Mouse (Mus musculus): ENCODE data around the gene Stap1. TPM values are rescaled to one million over a fixed set of nuclear protein-coding genes. Genes with fewer than 3 reads are reported as not detected.

Stap1 gene
- 16.2 TPM for polyA plus RNA-seq (2014; fragmentation: Illumina TruSeq; extraction: RNeasy Lipid Tissue Mini Kit (QIAGEN cat#74804); ENCODE audit: low replicate concordance)

DNA sequence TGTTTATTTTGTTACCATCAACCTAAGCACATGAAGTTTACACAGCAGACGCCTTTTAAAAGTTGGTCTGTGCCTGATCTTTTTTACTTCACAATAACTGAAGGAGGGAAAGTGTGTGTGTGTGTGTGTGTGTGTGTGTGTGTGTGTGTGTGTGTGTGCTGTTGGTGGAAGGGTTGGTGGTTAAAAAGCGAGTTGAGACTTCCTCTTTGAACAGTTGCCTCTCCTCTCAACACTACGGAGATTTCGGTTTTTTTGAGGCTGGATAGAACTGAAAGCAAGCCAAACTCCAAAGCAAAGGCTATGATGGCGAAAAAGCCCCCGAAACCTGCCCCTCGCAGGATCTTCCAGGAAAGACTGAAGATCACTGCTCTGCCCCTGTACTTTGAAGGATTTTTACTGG lies at the start of gene Stap1:
TSS of gene Stap1 (plus strand) at position 209 of the 400 bp plus-strand sequence.

DNA sequence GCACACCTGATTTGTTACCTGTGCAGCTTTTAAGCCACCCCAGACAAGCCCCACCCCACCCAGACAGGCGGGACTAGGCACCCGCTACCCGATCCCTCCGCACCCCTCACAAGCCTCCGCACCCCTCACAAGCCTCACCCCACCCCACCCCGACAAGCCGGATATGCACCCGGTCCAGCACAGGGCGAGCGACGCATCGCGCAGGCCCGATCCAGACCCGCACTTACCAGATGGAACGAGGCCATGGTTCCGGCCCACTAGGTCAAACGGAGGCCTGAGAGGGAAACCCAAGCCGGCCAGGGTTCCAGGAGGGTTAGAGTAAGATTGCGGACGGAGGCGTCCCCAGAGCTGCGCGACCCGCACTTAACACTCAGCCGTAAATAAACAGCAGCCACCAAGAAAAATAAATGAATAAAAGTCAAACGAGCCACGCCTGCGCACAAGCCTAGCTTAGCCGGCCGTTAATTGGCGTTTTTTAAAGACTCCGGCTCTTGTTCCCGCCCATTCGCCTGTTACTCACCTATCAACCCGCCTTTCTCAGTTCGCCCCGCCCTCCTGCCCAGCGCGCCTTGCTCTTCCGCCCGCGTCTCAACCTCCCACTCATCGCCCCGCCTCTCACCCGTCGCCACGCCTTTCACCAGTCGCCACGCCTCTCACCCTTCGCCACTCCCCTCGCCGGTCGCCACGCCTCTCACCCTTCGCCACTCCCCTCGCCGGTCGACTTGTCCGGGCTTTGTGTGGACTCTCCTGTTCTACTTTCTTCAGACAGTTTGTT lies 6.3 kb upstream of the Stap1 start, which contains the start of gene Cenpc1:
TSS of gene Cenpc1 (minus strand) at position 483 of the 775 bp plus-strand sequence.

Other genes with a start within 250 kb of the Stap1 start
- 28.1 TPM for gene Cenpc1, start 6.2 kb upstream of the Stap1 start, polyA plus RNA-seq (2014; fragmentation: Illumina TruSeq; extraction: RNeasy Lipid Tissue Mini Kit (QIAGEN cat#74804); ENCODE audit: low replicate concordance)
- 31.5 TPM for gene Uba6, start 101.1 kb downstream of the Stap1 start, polyA plus RNA-seq (2014; fragmentation: Illumina TruSeq; extraction: RNeasy Lipid Tissue Mini Kit (QIAGEN cat#74804); ENCODE audit: low replicate concordance)
- not detected for gene Gnrhr, start 126.2 kb downstream of the Stap1 start, polyA plus RNA-seq (2014; fragmentation: Illumina TruSeq; extraction: RNeasy Lipid Tissue Mini Kit (QIAGEN cat#74804); ENCODE audit: low replicate concordance)
- gene Tmprss11c, start 217.6 kb downstream of the Stap1 start, polyA plus RNA-seq (2014; fragmentation: Illumina TruSeq; extraction: RNeasy Lipid Tissue Mini Kit (QIAGEN cat#74804); ENCODE audit: low replicate concordance), result not detected